Mouse (Mus musculus) cerebellum, adult 9-11 months (tissue): ENCODE results near the gene Rdh1.

ENCODE experiments used
- DNase-seq: peaks from one replicate; pipeline ENCODE4 v3.0.0; 2022

Rdh1 gene

DNA sequence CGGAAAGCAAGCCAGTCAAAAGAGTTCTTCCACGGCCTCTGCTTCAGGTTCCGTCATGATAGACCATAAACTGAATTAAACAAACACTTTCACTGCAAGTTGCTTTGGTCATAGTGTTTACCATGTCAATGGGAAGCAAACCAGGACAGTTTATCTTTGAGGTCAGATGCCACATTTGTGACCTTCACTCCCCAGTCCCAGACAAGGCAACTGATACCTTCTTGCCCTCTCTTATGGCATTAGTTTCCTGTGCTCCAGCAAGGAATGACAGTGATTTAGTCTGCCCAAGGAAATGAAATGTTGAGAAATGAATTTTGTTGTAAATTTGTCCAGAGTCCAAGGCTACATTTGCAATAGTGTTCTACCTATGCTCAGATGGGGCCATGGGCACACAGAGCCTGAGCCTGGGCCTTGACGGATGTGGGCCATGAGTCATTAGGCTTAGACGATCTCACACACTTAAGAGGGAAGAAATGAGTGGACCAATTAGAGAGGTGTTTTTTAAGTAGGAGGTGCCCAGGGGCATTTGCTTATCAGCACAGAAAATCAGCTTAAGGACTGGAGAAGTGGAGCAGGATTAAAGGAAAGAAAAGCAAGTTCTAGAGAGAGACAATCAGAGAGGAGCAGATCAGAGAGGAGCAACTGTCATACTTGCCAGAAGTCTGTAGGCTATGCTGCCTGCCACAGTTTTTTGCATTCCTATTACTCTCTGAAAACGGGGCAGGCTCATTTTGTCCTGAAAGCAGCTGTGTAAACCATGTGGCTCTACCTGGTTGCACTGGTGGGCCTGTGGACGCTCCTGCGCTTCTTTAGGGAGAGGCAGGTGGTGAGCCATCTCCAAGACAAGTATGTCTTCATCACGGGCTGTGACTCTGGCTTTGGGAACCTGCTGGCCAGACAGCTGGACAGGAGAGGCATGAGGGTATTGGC lies at the start of gene Rdh1, which contains the start of gene Rdh16f1:
Gene Rdh1 (plus strand): TSS at position 541 of the 930 bp plus-strand sequence.
Gene Rdh16f1 (plus strand): TSS at position 607 of the 930 bp plus-strand sequence.
- DNase-seq = no peak

DNA sequence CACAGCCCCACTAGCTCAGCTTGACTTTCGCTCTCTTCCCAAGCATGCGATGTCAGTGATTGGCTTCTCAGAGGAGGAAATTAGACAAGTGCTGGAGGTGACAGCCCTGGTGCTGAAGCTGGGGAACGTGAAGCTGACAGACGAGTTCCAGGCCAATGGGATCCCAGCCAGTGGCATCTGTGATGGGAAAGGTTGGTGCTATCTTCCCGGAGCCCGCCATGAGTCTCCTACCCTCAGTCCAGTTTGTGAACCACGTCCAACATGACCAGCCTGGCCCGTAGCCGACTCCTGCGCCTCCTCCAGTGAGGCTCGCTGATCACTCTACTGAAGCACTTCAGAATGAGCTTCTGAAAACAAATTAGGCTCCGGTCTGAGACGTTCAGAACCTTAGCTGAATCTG lies 49.2 kb upstream of the Rdh1 start:
- DNase-seq = no peak

DNA sequence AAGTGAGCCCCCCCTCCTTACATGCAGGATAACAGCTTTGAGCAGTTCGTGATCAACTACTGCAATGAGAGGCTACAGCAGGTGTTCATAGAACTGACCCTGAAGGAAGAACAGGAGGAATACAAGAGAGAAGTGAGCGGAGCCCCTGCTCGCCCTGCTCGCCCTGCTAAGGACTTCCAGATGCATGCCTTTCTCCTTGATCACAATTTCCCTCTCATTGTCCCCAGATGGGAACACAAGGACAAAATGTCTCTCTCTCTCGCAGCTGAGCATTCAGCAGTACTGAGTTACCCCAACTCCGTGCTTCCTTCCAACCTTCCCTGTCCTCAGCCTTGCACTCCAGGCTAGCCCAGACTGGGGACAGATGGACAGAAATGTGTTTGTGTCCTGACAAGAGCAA lies 46.8 kb upstream of the Rdh1 start:
- DNase-seq = no peak

DNA sequence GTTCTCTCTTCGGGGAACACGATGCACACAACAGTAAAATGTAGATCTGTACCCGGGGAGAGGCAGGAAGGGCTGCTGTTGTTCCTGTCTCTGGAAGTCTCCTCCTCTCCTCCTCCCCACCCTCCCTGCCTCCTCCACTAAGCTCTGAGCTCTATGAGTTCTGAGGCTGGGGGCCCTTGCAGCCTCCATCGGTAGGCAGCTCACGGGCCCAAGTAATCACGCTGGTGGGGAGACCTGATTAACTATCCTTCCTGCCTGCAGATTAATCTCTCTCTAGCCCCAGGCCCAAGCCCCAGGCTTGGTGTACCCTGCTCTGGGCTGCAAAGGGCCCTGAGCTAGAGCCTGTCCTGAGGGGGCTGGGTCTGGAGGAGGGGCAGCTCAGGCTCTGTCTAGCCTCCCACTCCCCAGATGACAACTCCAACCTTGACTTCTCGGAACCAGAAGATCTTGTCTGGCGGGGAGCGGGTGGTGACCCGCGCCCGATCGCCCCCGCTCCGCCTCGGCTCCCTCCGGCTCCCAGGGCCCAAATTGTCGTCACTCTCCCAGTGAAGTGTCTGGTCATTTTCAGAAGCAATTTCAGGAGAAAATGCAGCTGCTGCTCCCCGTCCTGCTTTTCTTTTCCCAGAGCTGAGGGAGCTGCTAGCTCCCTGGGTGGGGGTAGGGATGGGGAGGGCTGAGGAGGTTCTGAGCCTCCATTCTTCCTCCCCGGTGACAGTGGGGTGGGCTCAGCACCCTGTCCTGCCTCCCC lies 37.7 kb upstream of the Rdh1 start:
- no peak for DNase-seq

DNA sequence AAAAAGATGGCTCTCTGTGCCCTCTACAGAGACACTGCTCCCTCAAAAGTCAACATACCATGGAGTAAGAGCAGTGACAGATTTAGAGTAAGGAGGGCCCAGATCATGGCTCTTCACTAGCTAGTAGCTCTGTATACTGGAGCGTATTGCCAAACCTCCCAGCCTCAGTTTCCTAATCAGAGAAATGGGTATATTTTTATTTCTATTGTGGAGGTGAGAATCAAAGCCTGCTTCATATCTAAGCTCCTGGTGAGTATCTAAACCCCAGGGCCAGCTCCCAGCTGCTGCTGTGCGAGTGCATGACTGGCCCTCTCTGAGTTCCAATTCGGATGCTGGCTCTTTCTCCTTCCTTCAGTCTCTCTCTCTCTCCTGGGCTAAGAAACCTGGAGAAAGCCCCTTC lies 35.3 kb upstream of the Rdh1 start, which contains the start of gene Tac2:
Gene Tac2 (plus strand): TSS at position 301 of the 400 bp plus-strand sequence.
- DNase-seq = no peak

DNA sequence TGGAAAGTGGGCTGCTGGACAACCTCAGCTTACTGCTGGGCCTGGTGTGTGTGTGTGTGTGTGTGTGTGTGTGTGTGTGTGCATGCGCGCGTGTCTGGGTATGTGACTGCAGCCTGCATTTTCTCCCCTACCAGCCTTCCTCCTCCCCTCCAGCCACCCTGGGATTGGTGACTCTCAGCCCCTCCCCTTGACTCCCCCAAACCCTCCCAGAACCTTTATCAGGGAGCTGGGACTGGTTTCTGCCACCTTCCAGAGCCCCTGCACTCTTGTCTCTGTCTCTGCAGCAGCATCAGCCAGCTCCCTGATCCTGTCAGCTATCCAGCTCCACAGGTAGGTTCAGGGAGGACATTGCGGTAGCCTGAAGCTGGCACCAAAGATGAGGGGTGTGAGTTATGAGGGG lies 34.4 kb upstream of the Rdh1 start:
- DNase-seq = no peak

DNA sequence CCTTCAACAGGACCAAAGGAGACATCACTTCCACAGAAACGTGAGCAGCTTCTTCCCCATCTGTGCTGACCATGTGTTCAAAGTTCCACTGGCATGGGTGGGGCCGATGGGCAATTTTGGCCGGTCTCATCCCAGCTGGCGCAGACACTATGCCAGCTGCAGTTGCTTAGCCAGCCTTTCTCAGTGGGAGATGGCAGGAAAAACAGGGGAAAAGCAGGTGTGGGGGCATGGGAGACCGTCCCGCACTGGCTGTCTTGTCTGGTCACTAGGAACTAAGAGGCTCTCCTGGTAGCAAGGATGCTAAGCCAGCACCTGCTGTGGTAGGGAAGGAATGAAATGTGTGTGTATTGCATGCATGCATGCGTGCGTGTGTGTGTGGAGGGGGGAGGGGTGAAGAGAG lies 31.1 kb upstream of the Rdh1 start:
- DNase-seq = no peak

DNA sequence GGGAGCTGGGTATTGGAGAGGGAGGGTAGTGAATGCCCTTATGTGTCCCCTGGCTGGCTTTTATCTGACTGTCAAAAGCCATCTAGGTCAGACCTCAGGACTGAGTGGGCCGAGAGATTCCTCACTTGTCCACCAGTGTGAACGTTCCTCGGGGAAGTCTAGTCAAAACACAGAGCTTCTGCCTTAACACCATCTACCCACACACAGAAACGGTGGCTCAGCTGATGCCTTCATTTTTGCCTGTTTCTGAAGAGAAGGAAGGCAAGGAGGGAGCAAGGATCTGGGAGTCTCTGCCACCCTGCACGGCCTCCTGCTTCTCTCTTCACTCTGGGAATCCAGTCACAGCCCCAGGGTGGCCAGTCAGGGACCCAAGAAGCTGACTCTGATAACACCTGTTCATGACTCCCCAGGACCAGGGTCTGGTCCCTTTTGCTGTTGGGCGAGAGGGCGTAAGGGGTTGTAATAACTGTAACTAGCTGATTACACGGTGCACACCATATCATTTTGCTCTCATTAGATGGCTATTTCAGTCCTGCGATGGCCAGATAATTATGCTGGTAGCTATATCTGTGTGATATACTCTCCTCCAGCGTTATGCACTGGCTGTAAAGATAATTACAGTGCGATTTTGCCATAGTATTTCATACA lies 29.1 kb upstream of the Rdh1 start:
- DNase-seq = no peak

DNA sequence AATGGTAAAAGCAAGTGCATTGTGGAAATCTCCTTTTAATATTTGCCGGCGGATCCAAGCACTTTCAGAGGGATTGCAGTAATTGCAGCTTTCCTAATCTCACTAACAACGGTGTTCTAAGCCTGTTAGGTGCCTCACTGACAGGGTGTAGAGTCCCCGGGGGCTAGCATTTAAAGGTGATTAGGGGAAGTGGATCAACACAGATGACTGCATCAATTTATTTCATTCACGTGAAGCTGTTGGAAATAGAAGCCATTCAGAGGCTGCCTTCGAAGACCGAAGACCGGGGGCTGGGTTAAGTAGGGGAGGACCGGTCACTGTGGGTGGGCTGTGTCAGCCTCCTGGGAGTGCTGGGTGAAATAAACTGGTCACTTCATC lies 28.6 kb upstream of the Rdh1 start:
- DNase-seq = no peak

DNA sequence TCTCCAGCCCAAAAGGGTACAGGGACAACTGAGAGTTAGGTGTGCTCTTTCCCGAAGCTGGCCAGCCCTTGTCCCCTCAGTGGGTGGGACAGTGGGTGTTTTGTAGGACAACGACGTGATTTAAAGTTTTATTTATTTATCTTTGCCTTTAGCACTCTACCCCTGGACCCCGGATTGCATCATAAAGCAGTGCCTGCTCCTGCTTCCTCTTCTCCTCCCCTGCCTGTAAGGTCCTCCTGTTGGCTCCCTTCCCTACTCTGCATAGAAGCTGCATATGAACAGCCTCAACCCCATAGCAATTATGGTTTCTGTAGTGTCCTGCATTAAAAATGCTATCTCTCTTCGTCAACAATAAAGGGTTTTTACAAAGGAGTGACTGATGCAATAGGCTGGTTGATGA lies 28.1 kb upstream of the Rdh1 start:
- no peak for DNase-seq

DNA sequence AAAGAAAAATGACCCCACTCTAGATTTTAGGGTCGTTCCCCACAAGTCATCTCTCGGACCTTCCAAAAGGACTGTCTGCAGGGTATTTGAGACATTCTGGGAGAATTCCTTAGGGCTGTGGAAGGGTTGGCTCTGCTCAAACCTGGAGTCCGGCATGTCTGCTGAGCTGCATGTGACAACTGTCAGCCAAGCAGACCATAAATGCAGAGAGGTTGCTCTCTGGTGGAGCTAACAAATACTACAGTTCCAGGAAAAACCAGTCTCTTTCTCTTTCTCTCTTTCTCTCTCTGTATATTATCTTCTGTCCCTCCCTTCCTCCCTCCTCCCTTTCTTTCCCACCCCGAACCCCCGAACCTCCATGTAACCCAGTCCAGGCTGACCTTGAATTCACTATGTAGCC lies 25.1 kb upstream of the Rdh1 start:
- DNase-seq = no peak

DNA sequence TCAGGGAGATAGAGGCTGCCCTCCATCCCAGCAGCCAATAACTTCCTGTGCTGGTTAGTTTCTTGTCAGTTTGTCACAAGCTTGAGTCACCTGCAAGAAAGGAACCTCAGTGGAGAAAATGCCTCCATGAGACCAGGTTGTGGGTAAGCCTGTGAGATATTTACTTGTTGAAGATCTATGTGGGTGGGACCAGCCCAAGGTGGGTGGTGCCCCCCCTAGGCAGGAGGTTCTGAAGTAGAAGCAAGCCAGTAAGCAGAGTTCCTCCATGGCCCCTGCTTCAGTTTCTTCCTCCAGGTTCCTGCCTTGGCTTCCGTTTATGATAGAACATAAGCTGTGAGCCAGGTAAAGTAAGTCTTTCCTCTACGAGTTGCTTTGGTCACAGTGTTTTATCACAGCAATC lies 23.3 kb upstream of the Rdh1 start:
- DNase-seq = no peak

DNA sequence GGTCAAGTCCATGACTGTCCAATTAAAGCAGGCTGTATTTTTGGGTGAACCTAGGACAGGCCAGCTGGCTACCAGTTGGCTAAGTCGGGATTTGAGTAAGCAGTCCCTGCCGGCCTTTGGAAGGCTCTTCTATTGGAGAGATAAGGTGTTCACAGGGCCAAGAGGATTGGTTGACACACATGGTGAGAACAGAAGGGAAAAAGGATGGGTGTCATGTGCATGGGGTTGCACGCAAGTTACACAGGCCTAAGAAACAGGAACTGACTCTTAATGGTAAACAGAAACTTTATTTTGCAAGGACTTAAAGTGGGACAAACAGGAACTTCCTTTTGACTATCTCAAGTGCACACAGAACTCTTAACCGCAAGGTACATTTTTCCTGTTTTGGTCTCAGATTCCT lies 22.6 kb upstream of the Rdh1 start:
- DNase-seq = no peak

DNA sequence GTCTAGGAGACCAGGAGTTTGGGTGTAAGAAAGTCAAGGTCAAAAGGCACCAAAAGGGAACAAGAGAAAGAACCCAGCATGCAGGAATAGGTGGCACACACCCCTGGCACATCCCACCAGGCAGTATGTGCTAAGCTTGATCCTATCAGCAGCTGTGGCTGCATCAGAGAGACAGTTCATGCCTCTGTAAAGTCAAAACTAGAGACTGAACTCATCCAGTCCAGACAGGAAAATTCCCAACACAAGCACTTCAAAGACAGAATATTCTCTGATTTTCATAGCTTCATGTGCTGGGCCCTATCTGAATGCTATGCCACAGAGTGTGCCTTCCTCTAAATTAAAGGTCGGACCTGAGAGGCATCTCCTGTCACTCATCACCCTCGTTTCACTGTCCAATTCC lies 22.0 kb upstream of the Rdh1 start:
- DNase-seq = no peak

DNA sequence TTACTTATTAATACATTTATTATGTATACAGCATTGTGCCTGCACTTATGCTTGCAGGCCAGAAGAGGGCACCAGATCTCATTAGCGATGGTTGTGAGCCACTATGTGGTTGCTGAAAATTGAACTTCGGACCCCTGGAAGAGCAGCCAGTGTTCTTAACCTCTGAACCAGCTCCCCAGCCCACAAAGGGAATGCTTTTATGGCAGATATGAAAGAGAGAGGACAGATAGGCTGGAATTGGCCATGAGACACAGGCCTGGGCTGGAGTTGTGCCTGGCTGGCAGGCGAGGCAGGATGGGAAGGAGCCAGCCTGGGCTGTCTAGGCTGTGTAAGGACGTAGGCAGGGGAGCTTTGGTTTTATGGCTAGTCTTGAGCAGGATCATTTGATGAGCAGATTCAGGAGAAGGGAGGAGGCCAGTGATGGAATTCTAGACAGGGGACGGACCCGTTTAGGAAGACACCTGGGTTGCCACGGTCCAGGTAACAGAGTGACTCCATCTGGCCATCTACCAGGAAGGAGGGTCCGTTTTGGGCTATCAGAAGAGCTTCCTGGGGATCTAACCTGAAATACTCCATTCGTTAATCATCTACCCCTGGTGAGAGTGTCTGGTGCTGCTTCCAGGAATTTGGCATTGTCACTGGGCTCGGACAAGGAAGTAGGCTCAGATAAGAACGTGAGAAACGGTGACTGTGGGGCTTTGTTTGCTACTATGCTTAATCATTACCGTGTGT lies 21.2 kb upstream of the Rdh1 start:
- DNase-seq = peak; percentile 34

DNA sequence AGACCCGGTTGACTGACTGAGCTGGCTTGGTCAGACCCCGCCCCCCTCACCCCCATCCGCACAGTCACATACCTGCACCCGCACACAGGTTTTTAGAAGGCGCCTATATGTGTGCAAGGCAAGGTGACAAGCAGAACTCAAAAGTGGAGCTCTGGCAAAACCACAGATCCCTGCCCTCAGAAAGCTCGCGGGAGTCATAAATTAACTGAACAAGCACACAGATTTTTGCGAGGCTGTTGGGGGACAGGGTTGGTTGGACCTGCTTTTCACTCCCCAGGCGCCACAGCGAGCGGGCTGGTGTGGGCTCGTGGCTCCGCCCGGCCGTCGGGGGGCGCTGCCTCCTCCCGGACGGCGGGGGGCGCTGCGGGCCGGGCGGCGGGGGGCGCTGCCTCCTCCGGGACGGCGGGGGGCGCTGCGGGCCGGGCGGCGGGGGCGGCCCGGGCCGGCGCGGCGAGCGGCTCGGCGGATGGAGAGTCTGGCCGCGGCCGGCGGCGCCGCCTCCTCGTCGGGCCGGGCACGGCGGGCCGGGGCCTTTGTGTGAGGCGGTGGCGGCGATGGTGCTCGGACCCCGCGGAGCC lies 20.3 kb upstream of the Rdh1 start, which contains the start of gene Zbtb39:
Gene Zbtb39 (plus strand): TSS at position 456 of the 578 bp plus-strand sequence.
- peak; percentile 72 for DNase-seq

DNA sequence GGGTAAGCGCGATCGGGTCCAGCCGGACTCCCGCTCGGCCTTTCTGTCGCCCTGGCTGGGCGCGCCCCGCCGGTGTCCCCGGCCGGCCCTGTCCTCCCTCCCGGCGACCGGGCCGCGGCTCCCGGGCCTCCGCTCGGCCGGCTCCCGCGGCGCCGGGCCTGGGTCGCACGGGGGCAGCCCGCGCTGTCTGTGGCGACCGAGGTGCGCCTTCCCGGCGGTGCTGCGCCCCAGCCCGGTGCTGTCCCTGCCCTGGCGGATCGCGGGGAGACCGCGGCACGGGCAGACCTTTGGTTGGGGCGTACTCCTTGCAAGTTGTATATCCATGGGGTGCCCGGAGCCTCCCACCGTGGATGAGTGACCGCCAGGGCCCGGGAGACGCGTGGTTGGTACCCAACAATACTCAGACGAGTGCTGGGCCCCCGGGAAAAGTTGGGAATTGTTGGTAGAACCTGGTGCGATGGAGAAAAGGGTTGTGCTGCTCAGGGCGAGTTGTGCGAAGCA lies 19.8 kb upstream of the Rdh1 start:
- DNase-seq = peak; percentile 35

DNA sequence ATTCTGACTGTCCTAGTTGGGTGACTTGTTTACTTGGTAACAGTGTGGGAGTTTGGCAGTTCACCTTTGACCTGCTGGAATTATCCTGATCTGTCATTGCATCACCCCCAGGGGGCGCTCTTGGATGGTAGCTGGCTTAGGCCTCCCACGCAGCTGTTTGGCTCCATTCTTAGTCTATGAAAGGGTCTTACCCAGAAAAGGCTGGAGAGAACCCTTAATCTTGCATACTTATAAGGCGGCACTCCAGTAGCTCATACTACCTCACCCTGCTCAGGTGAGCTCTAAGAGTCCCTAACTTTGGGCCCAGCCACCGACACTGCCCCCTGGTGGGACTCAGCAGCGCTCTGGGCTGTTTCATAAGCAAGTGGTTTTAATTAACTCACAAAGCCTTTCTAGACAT lies 14.9 kb upstream of the Rdh1 start:
- no peak for DNase-seq

DNA sequence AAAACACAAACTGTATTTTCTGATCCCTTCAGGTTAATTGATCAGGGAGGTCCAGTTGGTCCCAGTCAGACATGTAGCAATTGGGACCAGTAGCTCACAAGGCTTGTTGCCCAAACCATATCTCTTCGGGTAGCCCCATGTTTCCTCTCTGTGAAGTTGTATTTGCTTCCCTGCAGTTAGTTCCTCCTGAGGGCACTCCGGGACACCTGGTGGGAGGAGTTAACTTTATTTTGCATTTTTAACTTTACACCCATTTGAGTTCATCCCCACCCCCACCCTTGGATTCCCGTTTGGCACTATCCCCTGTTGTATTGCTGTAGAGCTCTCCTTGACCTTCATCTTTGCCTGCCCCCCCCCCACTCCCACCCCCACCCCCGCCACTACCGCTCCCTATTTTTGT lies 13.6 kb upstream of the Rdh1 start:
- DNase-seq = no peak

DNA sequence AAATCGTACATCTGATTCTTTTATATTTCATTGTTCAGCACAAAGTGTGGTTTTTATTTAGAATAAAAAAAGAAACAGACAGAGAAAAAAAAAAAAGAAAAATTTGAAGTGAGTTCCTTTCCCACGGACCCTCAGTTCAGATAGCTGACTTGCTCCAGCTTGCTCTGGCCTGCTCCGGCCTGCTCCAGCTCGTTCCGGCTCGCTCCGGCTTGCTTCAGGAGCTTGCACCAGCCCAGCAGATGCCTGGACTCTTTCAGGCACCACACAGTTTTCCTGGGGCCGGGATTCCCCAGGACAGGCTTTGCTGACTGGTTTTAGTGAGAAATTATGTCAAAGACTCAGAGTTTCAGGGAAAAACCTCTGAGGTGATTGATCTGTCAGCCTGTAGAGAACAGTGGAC lies 12.3 kb upstream of the Rdh1 start:
- DNase-seq = no peak

DNA sequence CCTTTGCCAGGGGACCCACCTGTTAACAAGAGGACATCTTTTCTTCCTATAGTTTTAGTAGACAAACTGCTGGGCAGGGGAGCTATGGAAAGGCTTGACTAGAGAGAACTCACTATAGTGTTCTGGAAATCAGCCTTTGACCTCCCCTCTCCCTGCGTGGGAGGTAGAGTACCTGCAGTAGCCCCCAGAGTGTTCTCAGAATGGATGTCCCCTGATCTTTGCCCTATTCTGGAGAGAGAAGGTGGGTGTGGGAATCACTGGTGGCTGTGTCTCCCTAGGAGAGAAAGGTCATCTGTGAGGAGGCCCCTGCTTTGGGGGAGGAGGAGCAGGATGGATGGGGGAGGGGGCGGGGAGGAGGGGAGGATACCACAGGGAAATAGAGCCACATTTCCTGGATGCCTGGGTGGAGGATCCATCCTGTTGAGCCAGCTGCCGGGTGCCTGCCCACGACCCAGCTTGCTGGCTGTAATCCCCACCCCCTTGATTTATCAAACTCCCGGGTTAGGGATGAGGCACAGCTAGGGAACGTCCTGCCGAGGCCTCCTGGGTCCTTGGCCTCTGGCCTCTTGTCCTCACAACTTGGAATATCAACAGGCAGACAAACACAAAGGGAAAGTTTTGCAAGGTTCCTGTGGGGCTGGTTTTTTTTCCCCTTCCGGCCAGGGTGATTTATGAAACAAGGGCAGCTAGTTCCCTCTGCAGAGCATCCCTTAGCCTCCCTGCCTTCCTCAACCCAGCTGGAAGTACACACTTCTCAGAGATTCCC lies 10.5 kb upstream of the Rdh1 start:
- no peak for DNase-seq
